Mouse (Mus musculus): ENCODE data around the gene Afg1l.

Gene Afg1l

GRCm38 (mm10) chr10:42297954-42298353 is 180.4 kb downstream of the Afg1l start:
- in situ Hi-C loops (cut with MboI, MseI), result loop anchor here (5.0 to 10.0 kb wide), 2 partner anchors 463 to 606 kb away; no protein-coding TSS in a partner anchor

GRCm38 (mm10) chr10:42297109-42297508 is 181.3 kb downstream of the Afg1l start:
- in situ Hi-C loops (cut with MboI, MseI), result loop anchor here (5.0 to 10.0 kb wide), 2 partner anchors 462 to 605 kb away; no protein-coding TSS in a partner anchor

GRCm38 (mm10) chr10:42296559-42296958 is 181.8 kb downstream of the Afg1l start:
- in situ Hi-C loops (cut with MboI, MseI), result loop anchor here (5.0 to 10.0 kb wide), 2 partner anchors 462 to 604 kb away; no protein-coding TSS in a partner anchor

- in situ Hi-C loops (cut with MboI, MseI), result loop anchor here (5.0 to 10.0 kb wide), 2 partner anchors 460 to 603 kb away; no protein-coding TSS in a partner anchor
Measured at GRCm38 (mm10) chr10:42295028-42295427, 183.3 kb downstream of the Afg1l start.

- in situ Hi-C loops (cut with MboI, MseI), result loop anchor here (5.0 to 10.0 kb wide), 3 partner anchors 262 to 460 kb away; no protein-coding TSS in a partner anchor
Measured at GRCm38 (mm10) chr10:42294392-42294791, 184.0 kb downstream of the Afg1l start.

DNA sequence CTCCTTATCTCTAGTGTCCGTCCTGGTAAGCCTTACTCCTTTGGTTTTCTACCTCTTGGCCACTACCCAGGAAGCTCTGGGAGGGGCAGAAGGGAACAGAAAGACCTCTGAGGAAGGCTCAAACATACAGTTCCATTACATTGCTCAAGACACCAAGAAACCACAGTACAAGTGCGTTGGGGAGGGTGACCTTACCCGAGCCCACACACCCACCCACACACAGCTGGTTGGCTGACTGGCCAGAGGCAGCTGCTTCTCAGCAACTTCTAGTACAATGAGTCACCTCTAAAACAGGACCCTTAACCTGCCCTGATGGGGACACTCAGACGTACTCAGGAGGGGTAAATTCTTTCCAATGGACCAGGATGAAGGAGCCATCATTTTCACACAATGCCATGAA is 184.5 kb downstream of the Afg1l start:
- in situ Hi-C loops (cut with MboI, MseI), result loop anchor here (5.0 to 10.0 kb wide), 3 partner anchors 262 to 459 kb away; no protein-coding TSS in a partner anchor

- in situ Hi-C loops (cut with MboI, MseI), result loop anchor here (5.0 to 10.0 kb wide), 3 partner anchors 259 to 457 kb away; no protein-coding TSS in a partner anchor
Measured at GRCm38 (mm10) chr10:42291360-42291759, 187.0 kb downstream of the Afg1l start.

GRCm38 (mm10) chr10:42287666-42288065 is 190.7 kb downstream of the Afg1l start:
- in situ Hi-C loops (cut with MboI, MseI), result no loop called here

- in situ Hi-C loops (cut with MboI, MseI), result loop anchor here (5.0 kb wide), 1 partner anchor 466 kb away; no protein-coding TSS in a partner anchor
Measured at GRCm38 (mm10) chr10:42278307-42278850, 200.0 kb downstream of the Afg1l start.

- in situ Hi-C loops (cut with MboI, MseI), result loop anchor here (5.0 kb wide), 1 partner anchor 465 kb away; no protein-coding TSS in a partner anchor
Measured at GRCm38 (mm10) chr10:42277476-42278306, 200.7 kb downstream of the Afg1l start.

- in situ Hi-C loops (cut with MboI, MseI), result loop anchor here (5.0 kb wide), 1 partner anchor 464 kb away; no protein-coding TSS in a partner anchor
Measured at GRCm38 (mm10) chr10:42276507-42277345, 201.6 kb downstream of the Afg1l start, which contains the start of gene Foxo3. Gene Foxo3 (minus strand): TSS chr10:42276755.

DNA sequence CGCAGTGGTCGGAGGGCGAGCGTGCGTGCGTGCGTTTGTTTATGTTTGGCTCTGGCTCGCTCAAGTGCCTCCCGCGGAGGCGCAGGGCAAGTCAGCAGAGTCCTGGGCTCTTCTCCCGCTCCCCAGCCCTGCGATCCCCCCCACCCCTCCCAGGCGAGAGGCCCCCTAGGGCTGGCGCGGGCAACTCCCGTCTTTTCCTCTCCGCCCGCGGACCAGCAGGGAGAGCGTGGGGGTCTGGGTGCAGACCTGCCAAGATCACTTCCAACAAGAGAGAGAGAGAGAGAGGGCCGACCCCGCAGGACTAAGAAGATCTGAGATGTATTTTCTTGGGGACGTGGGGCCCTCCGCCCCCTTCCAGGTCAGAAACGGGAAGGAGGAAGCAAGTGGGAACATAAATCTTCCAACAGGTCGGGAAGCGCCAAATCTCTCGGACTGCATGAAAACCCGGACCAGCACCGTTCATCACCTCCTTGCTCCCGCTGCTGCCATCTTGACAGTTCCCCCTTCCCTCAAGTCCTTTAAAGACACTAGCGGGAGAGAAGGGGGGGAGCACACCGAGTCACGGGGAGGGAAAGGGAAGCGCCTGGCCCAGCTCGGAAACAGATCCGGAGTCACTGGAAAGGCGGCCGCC is 202.4 kb downstream of the Afg1l start:
- in situ Hi-C loops (cut with MboI, MseI), result loop anchor here (5.0 kb wide), 1 partner anchor 464 kb away; no protein-coding TSS in a partner anchor

DNA sequence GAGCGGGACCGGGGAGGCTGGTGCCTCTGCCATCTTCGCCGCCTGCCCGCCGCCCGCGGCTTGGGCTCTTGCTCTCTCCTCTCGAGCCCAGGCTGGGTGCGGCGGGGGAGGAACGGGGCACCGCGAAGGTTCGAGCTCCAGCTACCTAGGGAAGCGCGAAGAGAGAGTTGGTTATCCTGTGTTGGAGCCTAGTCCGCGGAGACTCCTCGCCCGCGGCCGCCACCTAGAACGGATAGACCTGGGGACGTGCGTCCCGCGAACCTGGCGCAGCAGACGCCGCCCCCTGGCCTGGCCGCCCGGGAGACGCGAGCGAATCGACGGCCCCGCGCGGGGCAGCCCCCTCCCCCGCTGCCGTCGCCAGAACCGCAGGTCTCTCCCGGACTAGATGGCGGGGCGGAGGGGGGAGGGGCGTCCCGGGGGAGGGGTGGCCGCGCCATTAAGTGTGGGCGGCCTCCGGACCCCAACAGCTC is 202.9 kb downstream of the Afg1l start:
- in situ Hi-C loops (cut with MboI, MseI), result loop anchor here (5.0 kb wide), 1 partner anchor 463 kb away; no protein-coding TSS in a partner anchor

GRCm38 (mm10) chr10:42274712-42275400 is 203.5 kb downstream of the Afg1l start:
- in situ Hi-C loops (cut with MboI, MseI), result loop anchor here (5.0 to 25.0 kb wide), 2 partner anchors 463 to 788 kb away; partner anchors contain the start of genes Mical1, Ppil6 and Smpd2

DNA sequence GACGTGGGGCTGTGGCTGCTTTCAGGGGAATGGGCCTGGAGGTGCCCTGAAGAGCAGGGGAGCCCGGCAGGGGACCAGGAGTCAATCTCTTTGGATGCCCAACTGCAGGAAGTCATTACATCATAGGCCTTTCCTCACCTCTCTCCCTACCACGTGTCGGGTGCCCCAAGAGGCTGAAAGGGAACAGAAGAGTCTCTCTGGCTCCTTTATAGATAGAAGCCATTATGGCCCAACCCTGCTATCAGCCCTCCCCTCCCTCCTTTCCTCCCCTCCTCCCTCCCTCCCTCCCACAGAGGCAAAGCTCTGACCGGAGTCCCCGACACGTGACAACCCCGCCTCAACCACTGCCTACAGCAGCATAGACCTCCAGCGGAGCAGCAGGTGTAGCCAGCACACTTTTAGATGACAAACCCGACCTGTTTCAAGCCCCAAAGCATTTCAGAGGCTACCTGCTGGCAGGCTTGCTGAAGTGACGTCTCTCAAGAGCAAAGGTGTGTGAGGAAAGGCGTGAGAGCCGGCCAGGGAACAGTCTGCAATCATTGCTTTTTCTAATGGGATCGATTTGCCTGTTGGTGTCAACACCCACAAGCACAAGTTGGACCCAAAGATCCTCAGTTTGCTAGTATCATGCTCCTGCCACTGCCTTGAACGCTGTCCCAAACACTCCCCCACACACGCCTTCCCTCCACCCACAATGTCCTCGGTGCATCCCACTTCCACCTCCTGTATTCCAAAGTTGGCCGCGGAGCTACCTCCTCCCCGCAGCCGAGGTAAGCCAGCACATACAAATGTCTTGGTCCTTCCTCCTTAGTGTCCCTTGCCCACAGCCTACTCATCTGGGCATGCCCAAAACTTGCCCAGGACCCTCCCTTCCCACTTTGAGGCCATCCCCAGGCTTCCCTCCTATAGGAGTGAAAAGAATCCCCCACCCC is 204.3 kb downstream of the Afg1l start:
- in situ Hi-C loops (cut with MboI, MseI), result loop anchor here (25.0 kb wide), 1 partner anchor 787 kb away; the partner anchor contains the start of genes Mical1, Ppil6 and Smpd2

GRCm38 (mm10) chr10:42273403-42273759 is 205.0 kb downstream of the Afg1l start:
- in situ Hi-C loops (cut with MboI, MseI), result loop anchor here (25.0 kb wide), 1 partner anchor 786 kb away; the partner anchor contains the start of genes Mical1, Ppil6 and Smpd2

GRCm38 (mm10) chr10:42271454-42272230 is 206.7 kb downstream of the Afg1l start:
- in situ Hi-C loops (cut with MboI, MseI), result loop anchor here (25.0 kb wide), 1 partner anchor 784 kb away; the partner anchor contains the start of genes Mical1, Ppil6 and Smpd2

Data from T-helper 2 cell (primary cell).